Mouse (Mus musculus) erythroblast, adult 5-6 weeks (primary cell): ENCODE results near the gene Dazap1. TPM values are rescaled to one million over a fixed set of nuclear protein-coding genes. Genes with fewer than 3 reads are reported as not detected.

ENCODE experiments used
- ATAC-seq: replicated peaks from 2 replicates; pipeline ENCODE4 v1.8.0; 2016; ENCODE audit warnings: moderate number of reproducible peaks, mild to moderate bottlenecking, moderate TSS enrichment, inconsistent platforms; ENCODE audit not compliant: poor library complexity, low FRiP score, severe bottlenecking
- total RNA-seq, 2 experiments: library from RNA; stranded (forward) in 1 of 2; stranded (reverse) in 1 of 2; fragments of 150-400 nt in 1 of 2; fragments of 200-764, 138-1000 nt in 1 of 2; gene quantifications; 2 replicates each; pipeline versions ENCODE4 v1.2.3 to v1.2.4; 2015 to 2017; ENCODE audit warnings: low replicate concordance in 2 of 2

The Dazap1 gene
- total RNA-seq, 2 experiments from 2014 or later = 13.8 to 29.8 TPM

DNA sequence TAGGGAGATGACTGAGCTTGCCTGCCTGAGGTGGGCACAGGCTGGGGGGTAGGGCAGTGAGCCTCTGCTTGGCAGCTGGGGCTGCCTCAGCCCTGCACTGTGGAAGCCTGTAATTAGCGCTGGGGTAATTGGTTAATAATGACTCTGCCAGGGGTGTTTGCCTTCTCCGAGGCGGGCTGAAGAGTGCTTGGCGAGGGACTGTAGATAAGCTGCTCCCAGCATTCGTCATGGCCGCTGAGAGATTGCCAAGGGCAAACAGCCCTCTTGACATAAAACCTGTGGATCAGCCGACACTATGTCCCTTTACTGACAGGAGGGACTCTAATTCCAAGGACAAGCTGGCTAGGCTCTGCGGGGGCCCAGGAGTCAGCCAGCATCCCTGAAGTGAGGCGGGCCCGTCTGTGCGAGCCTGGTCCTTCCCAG is 55.1 kb downstream of the Dazap1 start:
- no peak for ATAC-seq

DNA sequence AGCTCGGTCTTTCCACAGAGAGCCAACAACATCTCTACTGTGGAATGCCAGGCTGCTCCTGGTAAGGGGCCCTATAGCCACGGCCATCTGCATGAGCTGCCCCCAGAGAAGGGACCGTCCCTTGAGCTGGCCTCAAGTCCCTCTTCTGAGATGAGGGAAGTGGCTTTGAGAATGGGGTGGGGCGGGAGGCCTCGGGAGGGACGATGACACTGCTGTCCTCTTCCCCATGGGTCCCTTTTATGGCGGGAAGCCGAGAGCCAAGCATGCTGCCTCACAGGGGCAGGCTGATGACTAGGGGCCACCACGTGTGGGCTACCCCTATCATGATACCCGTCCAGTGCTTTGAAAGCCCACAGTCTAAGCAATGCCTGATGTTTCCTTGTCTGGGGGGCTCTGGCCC is 55.7 kb downstream of the Dazap1 start:
- no peak for ATAC-seq

DNA sequence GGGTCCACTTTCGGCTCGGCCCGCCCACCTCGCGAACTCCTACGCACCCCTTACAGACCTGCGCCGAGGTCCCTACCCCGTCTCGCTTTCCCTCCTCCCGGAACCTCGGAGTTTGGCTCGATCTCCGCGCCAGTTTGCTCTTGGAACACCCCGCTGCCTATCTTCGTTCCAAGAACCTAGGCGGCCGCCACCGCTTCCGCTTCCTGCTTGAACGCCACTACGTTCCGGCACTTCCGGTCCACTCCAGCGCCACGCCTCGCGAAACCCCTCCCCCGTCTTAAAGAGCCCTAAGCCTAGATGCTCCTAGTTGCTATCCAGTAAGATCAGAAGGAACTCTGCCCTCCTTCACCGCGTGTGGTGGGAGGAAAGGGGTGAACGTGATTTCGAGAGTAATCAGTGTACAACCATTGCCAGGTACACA is 59.1 kb downstream of the Dazap1 start, which contains the start of gene 2310011J03Rik:
2310011J03Rik (minus strand) TSS at position 198 of the 421 bp plus-strand sequence.
- peak; percentile 75 for ATAC-seq

DNA sequence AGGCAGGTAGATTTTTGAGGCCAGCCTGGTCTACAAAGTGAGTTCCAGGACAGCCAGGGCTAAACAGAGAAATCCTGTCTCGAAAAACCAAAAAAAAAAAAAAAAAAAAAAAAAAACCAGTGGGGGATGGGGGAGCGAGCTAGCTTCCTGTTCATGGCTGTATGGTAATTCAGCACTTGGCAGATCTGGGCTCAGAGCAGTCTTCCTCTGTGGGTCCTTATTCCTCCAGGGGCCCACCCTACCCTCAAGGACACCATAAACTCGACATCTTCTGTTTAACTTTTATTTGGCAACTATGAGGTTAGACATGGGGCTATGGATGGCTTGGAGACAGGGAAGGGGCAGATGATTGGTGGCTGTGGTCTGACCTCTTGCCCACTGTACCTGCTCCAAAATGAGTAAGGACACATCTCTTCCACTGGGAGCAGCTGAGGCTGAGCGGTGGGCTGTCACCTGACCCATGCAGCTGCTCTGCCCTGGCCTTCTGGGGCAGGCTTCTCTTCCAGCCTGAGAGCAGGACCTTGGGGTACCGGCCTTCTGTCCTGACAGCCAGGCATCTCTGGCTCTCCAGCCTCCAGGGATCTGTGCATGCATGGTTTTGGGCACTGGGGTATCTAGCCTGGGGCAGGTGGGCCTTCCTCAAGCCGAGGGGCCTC is 59.9 kb downstream of the Dazap1 start:
- ATAC-seq = no peak

DNA sequence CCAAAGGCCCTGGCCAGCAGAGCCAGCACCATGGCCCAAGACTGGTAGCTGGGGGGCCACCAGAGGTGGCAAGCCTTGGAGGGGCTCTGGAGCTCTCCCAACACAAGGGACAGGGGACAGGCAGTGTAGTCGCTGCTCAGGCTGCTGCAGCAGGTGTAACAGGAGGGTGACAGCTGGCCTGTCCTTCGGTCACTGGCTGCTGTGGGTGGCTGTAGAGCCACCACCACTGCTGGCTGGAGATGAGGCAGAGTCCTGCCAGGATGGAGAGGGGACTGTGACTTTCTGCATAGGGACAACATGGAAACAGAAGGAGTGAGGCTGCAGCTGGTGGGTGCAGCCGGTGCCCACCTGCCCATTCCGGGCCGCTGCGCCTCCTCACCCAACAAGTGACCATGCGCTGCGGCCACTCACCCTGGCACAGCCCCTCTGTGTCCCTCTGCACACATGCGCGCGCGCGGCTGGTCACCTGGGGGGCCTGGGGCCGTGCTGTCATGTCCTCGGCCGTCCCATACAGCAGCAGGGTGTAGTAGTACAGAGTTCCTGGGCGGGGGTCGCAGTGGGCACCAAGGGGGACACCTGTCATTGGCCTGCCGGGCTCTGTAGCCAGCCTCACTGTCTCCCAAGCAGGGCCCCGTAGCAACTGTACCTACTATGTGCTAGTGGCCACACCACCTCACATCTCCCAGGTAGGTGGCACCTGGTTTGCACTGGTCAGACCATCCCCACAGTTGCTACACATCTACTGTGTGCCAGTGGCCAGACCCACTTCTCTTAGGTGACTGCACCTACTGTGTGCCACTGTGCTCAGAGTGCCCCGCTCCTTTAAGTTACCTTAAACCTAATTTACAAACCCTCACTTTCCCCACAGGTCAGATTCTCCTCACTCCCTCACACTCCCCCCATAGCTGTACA is 60.6 kb downstream of the Dazap1 start:
- no peak for ATAC-seq

DNA sequence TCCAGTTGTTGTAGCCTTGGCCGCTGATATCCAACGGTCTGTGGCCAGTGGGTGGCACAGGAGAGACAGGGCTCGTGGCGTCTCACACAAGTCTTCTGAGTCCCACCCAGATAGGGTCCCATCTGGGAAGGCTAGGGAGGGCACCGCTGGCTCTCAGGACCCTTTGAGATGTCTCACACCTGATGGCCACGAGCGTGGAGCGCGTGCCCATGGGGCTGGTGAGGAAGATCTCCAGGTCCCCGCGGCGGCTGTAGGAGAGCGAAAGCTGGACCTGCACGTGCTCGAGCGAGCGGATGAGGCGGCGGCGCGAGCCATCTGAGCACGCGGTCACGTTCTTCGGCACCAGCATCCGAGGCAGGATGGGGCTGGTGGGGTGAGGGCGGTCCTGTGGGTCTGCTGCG is 61.5 kb downstream of the Dazap1 start:
- no peak for ATAC-seq

DNA sequence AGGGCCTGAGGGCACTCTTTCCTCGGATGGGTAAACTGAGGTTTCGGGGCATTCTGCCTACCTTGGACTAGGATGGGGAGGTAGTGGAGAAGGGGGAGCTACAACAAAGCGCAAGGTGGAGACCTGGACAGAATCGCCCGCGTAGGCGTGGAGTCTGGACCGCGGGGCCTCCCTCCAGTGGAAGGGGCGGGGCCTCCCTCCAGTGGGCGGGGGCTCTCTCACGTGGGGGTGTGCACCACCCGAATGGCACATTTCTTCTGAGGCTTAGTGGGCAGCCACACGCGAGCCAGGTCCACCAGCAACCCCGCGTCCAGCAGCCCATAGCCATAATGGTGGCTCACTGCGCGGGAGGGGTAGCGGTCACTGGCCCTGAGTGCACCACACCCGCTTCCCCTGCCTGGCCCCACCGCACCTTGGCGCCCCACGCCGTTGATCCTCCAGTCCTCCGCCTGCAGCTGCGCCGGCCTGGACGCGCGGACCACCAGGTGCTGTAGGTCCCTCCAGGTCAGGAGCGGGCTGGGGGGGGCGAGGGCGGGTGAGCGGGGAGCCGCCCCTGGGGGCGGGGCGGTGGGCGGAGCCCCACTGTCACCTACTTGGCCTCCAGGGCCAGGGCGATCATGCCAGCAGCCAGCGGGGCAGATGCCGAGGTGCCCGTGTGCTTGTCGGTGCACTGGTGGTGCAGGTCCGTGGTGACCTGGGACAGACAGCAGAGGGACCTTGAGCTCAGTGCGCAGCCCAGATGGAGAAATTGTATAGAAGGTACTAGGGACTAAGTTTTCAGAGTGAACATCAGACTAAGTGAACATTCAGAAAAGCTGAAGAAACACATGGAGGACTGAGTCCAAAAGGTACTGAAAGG is 62.2 kb downstream of the Dazap1 start:
- peak; percentile 60 for ATAC-seq

DNA sequence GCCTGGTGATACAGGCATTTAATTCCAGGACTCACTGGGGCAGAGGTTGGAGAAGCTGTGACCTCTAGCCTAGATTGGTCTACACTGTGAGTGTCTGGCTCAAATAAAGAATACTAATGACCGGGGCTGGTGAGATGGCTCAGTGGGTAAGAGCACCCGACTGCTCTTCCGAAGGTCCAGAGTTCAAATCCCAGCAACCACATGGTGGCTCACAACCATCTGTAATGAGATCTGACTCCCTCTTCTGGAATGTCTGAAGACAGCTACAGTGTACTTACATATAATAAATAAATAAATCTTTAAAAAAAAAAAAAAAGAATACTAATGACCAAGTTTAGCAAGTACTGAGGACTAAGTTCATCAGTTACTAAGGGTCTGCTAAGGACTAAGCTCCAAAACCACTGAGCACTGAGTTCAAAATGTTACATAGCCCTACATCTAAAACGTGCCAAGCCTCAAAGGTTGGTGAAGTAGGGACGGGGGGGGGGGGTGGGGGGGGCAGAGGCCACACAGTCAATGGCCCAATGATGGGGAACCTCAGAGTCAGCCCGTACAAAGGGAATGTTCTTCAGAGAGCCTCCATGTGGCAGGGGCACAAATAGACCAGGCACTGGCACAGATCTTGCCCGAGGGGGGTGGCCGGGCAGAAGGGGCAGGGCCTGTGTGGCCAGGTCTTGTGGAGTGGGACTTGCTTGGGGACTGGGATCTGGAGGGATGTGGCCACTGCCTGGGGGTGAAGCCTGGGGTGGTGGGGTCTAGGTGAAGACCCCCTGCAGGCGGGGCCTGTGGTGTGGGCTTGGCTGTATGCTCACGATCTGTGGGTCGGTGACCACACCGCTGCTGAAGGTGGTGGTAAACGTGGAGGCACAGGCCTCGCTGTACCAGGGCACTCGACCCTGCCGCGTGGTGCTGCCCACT is 63.1 kb downstream of the Dazap1 start:
- no peak for ATAC-seq

DNA sequence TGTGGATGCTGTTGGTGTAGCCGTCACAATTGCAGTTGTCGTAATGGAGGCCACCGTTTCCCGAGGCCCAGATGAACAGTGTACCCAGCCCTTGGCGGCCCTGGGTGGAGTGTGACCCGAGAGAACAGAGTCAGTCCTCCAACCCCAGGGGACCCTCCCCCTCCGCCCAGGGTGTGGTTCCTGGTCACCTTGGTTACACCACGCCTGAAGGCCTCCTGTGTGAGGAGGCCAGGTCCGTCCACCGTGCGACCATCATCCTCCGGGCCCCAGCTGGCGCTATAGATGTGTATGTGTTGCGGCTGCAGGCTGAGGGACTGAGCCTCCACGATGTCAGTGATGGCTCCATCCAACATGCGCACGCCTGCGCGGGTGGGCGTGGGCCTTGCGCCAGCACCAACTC is 63.8 kb downstream of the Dazap1 start:
- no peak for ATAC-seq

DNA sequence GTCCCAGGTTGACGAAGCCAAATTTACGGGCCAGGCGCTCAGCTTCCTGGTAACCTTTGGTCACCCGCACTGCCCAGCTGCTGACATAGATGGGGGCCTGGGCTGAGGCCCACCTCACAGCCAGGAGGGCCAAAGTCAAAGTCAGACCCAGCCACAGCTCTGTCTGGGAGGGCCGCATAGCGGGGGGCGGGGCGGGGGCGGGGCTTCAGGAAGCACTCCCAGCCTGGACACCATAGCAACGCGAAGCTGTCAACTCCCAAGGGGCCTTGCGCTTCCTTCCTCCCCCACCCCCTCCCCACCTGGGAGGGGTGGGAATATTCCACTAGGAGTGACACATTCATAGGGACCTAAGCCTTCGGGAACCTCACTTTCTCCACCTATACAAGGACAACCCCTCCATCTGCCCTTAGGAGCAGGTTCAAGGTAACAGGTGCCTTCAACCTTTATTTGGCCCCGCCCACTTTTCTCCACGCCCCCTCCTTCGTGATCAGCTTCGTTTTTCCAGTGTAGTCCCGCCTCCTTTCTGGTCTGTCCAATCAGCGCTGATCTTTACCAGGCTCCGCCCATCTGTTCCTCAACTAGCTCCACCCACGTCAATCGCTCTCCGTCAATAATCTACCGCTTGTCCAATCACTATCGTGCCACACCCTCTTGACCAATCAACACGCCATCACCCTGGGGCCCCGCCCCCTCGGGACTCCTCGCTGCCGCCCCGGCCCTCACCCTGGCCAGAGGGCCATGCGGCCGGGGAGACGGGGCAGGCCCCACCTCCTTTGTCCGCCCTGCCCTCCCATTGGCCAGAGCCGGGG is 68.2 kb downstream of the Dazap1 start, which contains the start of the genes Pcsk4 and Reep6:
Pcsk4 (minus strand) TSS at position 226 of the 809 bp plus-strand sequence.
Reep6 (plus strand) TSS at position 681 of the 809 bp plus-strand sequence.
- peak; percentile 74 for ATAC-seq

DNA sequence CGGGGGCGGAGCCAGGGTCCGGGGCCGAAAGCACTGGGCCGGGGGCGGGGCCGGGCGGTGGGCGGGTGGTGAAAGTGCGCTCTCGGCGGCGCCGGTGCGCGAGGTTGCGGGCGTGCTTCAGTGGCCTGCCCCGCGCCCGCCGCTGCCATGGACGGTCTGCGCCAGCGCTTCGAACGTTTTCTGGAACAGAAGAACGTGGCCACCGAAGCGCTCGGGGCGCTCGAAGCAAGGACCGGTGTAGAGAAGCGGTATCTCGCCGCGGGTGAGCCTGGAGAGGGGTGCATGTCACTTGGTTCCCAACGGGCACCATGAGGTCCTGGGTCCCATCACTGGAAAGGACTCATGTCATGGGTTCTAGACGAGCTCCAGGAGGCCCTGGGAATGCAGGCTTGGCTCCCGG is 68.8 kb downstream of the Dazap1 start:
- ATAC-seq = 0 out of 2 replicates have a peak, but pooled peaks have one; percentile 0

DNA sequence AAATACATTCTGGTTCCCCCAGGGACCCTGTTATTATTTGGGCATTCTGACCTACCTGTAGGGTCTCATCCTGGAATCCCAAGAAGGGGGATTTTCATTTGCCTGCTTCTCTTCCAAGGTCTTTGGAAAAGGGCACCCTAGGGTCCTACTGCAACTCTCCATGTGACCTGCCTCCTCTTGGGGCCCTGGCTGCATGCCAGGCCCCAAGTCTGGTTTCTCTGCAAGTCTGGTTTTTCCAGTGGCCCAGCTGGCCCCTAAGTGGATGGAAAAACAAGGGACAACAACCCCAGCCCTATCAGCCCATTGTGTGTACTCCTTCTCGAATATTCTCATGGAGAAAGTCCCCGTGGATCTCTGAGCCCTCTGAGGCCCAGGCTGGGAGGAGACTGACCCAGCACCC is 69.6 kb downstream of the Dazap1 start:
- ATAC-seq = no peak

DNA sequence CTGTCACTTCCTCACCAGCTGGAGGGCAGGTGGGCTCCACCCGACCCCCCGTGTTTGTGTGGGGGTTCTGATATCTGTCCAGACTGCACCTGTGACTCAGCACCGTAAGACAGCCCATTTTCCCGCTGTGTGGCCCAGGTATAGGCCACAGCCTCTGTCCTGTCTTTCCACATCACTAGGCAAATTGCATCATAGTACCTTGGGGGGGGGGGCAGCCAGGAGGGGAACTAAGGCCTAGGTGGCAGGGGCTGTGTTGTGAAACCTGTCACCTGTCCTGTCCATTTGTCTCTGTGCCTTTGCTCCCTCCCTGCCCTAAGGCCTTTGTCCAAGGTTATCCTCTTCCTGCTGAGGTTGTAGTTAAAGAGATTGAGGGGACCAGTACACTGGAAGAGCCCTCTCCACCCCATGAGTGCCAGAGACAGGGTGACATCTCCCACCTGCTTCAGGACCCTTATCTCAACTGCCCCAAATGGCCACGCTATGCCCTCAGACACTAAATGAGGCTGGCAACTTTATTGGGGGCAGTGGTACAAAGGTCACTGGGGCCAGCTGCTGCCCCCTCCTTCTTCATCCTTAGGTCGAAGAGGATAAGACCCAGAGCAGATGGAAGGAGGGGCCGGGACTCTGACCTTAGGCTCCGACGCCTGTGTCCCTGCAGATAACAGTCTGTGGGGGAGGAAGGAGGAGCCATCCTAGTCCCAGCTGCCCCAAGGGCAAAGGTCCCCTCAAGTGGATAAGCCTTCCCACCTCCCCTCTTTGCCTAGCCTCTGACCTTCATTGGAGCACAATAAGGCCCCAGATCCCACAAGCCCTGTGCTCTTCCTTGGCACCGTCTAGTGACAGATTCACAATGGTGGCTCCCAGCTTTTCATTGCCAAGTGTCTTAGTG is 70.6 kb downstream of the Dazap1 start:
- ATAC-seq = peak; percentile 78

DNA sequence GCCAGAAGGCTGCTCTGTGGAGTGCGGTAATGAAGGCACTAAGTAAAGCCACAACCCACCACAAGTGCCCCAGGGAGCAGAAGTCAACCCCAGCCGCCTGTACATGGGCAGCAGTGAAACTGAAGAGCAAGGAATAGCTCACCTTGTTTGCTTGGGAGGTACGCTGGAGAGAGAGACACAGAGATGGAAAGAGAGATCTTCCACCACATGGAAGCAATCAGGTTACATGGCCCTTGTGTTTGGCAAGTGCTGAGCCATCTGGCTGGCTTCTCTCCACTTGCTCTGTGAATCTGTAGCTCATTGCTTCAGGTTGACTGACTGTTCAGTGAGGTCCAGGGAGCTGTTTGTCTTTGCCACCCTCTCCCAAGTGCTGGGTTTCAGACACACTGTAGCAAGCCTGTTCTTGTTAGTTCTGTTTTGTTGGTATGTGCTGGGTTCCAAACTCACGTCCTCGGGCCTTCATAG is 71.3 kb downstream of the Dazap1 start:
- no peak for ATAC-seq

DNA sequence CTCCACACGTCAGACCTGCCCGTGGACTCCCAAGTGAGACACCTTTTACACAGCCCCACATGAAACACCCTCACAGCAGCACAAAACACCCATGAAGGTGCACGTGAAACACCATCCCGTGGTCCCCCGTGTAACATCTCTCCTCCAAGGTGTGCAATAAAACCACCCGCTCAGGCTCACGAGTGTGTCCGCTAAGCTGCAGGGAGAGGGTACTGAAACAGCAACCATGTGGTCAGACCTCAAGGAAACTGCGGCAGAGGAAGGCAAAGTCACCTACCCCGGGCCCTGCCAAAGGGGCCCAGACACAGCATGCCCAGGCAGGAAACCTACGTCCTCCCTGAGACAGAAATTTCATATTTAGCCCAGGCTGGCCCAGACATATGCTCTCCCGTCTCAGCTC is 75.0 kb downstream of the Dazap1 start:
- ATAC-seq = no peak
